Comparison of ENCODE assay signal across 16 mouse cellular contexts in the genomic region with DNA sequence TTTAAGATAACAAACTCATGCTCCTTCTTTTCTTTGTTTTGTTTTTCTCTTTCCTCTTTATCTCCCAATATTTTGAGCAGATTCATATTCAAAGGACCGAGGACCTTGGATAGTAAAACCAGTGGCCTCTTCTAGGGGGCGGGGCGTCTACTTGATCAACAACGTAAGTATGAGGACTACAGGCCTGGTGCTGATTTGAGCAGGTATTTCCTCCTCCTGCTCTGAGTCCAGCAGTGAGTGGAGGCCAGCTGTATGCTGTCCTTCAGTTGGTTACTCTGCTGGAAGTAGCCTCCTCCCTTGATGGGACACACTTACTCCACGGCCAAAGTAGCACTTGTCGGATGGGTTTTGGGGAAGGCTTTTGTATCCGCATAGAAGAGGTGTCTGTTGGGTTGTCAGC.
"Had no signal": no experiment of that assay in that cellular context is flagged by ENCODE, and none has a peak within 500 bp of the region (broad histone marks: within the 10 kb centered on the region; RNA-seq: fewer than 3 reads in every experiment).

No protein-coding gene starts in this region.

- H3K27me3 ChIP-seq: neural tube, embryonic 13.5 days; neural tube, embryonic 15.5 days; stomach, embryonic 15.5 days had no signal

- H3K4me3 ChIP-seq: neural tube, embryonic 13.5 days; neural tube, embryonic 15.5 days; stomach, embryonic 15.5 days had no signal

- H3K9me3 ChIP-seq: neural tube, embryonic 13.5 days; neural tube, embryonic 15.5 days; stomach, embryonic 15.5 days had no signal

- H3K36me3 ChIP-seq: neural tube, embryonic 15.5 days; stomach, embryonic 15.5 days had no signal

- H3K27ac ChIP-seq: neural tube, embryonic 13.5 days; neural tube, embryonic 15.5 days; stomach, embryonic 15.5 days; stomach, postnatal 0 days had no signal

- DNase-seq: retina, postnatal 1 day; right cerebral cortex, adult 18-20 months; right cerebral cortex, postnatal 14 days; right cerebral cortex, postnatal 25 days; right cerebral cortex, postnatal 4 days; spleen, adult 18-20 months; thymus, adult 18-20 months; thymus, adult 2 months; thymus, postnatal 14 days; thymus, postnatal 25 days; thymus, postnatal 36 days; thymus, postnatal 4 days had no signal

- H3K4me1 ChIP-seq: stomach, embryonic 15.5 days had no signal
